Mouse (Mus musculus): ENCODE data around the gene Fcgrt. TPM values are rescaled to one million over a fixed set of nuclear protein-coding genes. Genes with fewer than 3 reads are reported as not detected.

The Fcgrt gene
- polyA plus RNA-seq, 1 experiment from 2014 or later: 28.1 TPM

- ATAC-seq (ENCODE audit: insufficient number of reproducible peaks, low FRiP score): no peak
- no peak overlapping the region for H3K4me3 ChIP-seq
- peaks cover 7% of the 10 kb centered on the region; the same call in 1 of the 2 replicates for H3K36me3 ChIP-seq
- 58% methylated on average over 7 of the region's 7 CpGs for WGBS
- H3K4me1 ChIP-seq (replicated peaks): peaks cover 31% of the 10 kb centered on the region
- H3K27me3 ChIP-seq (replicated peaks): no peaks in the 10 kb centered on the region
- H3K9ac ChIP-seq: no peak overlapping the region
- H3K4me2 ChIP-seq: no peak overlapping the region
- peak overlapping the region; percentile 29; the same call in 1 of the 2 replicates for H3K27ac ChIP-seq (ENCODE audit: poor library complexity, severe bottlenecking)
- no peaks in the 10 kb centered on the region for H3K9me3 ChIP-seq (replicated peaks)
These were observed 9.5 kb downstream of the Fcgrt start for GRCm38 (mm10) chr7:45094121-45094520.

GRCm38 (mm10) chr7:45093516-45093905, 10.1 kb downstream of the Fcgrt start:
- H3K9me3 ChIP-seq (replicated peaks): no peaks in the 10 kb centered on the region
- no peak overlapping the region for H3K4me3 ChIP-seq
- H3K4me1 ChIP-seq (replicated peaks): peaks cover 31% of the 10 kb centered on the region
- no peak overlapping the region for H3K9ac ChIP-seq
- 39% methylated on average over 18 of the region's 18 CpGs for WGBS
- no peaks in the 10 kb centered on the region for H3K27me3 ChIP-seq (replicated peaks)
- no peak overlapping the region; the same call in 1 of the 2 replicates for H3K4me2 ChIP-seq
- ATAC-seq (ENCODE audit: insufficient number of reproducible peaks, low FRiP score): no peak
- peak overlapping the region; percentile 29; the same call in 1 of the 2 replicates for H3K27ac ChIP-seq (ENCODE audit: poor library complexity, severe bottlenecking)
- peaks cover 11% of the 10 kb centered on the region for H3K36me3 ChIP-seq

- H3K27me3 ChIP-seq (replicated peaks): no peaks in the 10 kb centered on the region
- peaks cover 31% of the 10 kb centered on the region for H3K4me1 ChIP-seq (replicated peaks)
- WGBS: 56% methylated on average over 12 of the region's 12 CpGs
- H3K27ac ChIP-seq (ENCODE audit: poor library complexity, severe bottlenecking): no peak overlapping the region
- ATAC-seq (ENCODE audit: insufficient number of reproducible peaks, low FRiP score): no peak
- H3K36me3 ChIP-seq: peaks cover 16% of the 10 kb centered on the region
- H3K9ac ChIP-seq: no peak overlapping the region
- H3K9me3 ChIP-seq (replicated peaks): no peaks in the 10 kb centered on the region
- H3K4me3 ChIP-seq: no peak overlapping the region
- no peak overlapping the region; the same call in 1 of the 2 replicates for H3K4me2 ChIP-seq
These were observed 10.7 kb downstream of the Fcgrt start for GRCm38 (mm10) chr7:45092828-45093515.

GRCm38 (mm10) chr7:45092048-45092447, 11.6 kb downstream of the Fcgrt start, which contains the start of gene Rcn3:
TSS of gene Rcn3 (minus strand) at chr7:45092221.
- Histone ChIP-seq H3K4me1 (replicated peaks) (peaks cover 24% of the 10 kb centered on the region), H3K9me3 (replicated peaks) (no peaks in the 10 kb centered on the region), H3K4me2 (peak within 1 kb of the TSS; percentile 83), H3K9ac (peak within 1 kb of the TSS; percentile 78), H3K27me3 (replicated peaks) (no peaks in the 10 kb centered on the region), H3K36me3 (peaks cover 26% of the 10 kb centered on the region), H3K27ac (ENCODE audit: poor library complexity, severe bottlenecking) (peak within 1 kb of the TSS; percentile 82), H3K4me3 (peak within 1 kb of the TSS; percentile 57)
- peak; percentile 92 for ATAC-seq (ENCODE audit: insufficient number of reproducible peaks, low FRiP score)
- WGBS: 0% methylated on average over 16 of the region's 16 CpGs

- Histone ChIP-seq H3K27me3 (replicated peaks) (no peaks in the 10 kb centered on the region), H3K36me3 (peaks cover 31% of the 10 kb centered on the region), H3K4me1 (replicated peaks) (peaks cover 24% of the 10 kb centered on the region), H3K27ac (ENCODE audit: poor library complexity, severe bottlenecking) (peak overlapping the region; percentile 82), H3K4me3 (peak overlapping the region; percentile 57), H3K4me2 (peak overlapping the region; percentile 83), H3K9me3 (replicated peaks) (no peaks in the 10 kb centered on the region), H3K9ac (peak overlapping the region; percentile 78)
- ATAC-seq (ENCODE audit: insufficient number of reproducible peaks, low FRiP score): peak; percentile 56
- 9% methylated on average over 35 of the region's 35 CpGs for WGBS
These were observed 12.4 kb downstream of the Fcgrt start for GRCm38 (mm10) chr7:45091001-45091990.

- ATAC-seq (ENCODE audit: insufficient number of reproducible peaks, low FRiP score): no peak
- Histone ChIP-seq H3K27me3 (replicated peaks) (no peaks in the 10 kb centered on the region), H3K36me3 (peaks cover 38% of the 10 kb centered on the region), H3K9me3 (replicated peaks) (no peaks in the 10 kb centered on the region), H3K4me3 (peak overlapping the region; percentile 57), H3K9ac (peak overlapping the region; percentile 78; the same call in 1 of the 2 replicates), H3K4me1 (replicated peaks) (peaks cover 24% of the 10 kb centered on the region), H3K4me2 (peak overlapping the region; percentile 83), H3K27ac (ENCODE audit: poor library complexity, severe bottlenecking) (no peak overlapping the region)
- WGBS: 78% methylated on average over 13 of the region's 13 CpGs
These were observed 13.2 kb downstream of the Fcgrt start for GRCm38 (mm10) chr7:45090251-45090977.

GRCm38 (mm10) chr7:45088597-45088996, 15.1 kb downstream of the Fcgrt start:
- Histone ChIP-seq H3K4me1 (replicated peaks) (peaks cover 22% of the 10 kb centered on the region), H3K27me3 (replicated peaks) (no peaks in the 10 kb centered on the region), H3K36me3 (peaks cover 56% of the 10 kb centered on the region), H3K4me2 (no peak overlapping the region), H3K9me3 (replicated peaks) (no peaks in the 10 kb centered on the region), H3K27ac (ENCODE audit: poor library complexity, severe bottlenecking) (no peak overlapping the region), H3K9ac (no peak overlapping the region), H3K4me3 (no peak overlapping the region)
- WGBS: 90% methylated on average over 17 of the region's 17 CpGs
- ATAC-seq (ENCODE audit: insufficient number of reproducible peaks, low FRiP score): no peak

GRCm38 (mm10) chr7:45086084-45086483, 17.6 kb downstream of the Fcgrt start:
- no peak overlapping the region for H3K27ac ChIP-seq (ENCODE audit: poor library complexity, severe bottlenecking)
- H3K27me3 ChIP-seq (replicated peaks): no peaks in the 10 kb centered on the region
- no peak overlapping the region for H3K4me3 ChIP-seq
- 79% methylated on average over 4 of the region's 4 CpGs for WGBS
- peaks cover under 1% of the 10 kb centered on the region; the same call in 1 of the 2 replicates for H3K9me3 ChIP-seq (replicated peaks)
- H3K4me2 ChIP-seq: no peak overlapping the region
- no peak overlapping the region for H3K9ac ChIP-seq
- peaks cover 16% of the 10 kb centered on the region for H3K4me1 ChIP-seq (replicated peaks)
- H3K36me3 ChIP-seq: peaks cover 72% of the 10 kb centered on the region
- no peak for ATAC-seq (ENCODE audit: insufficient number of reproducible peaks, low FRiP score)

GRCm38 (mm10) chr7:45083300-45083890, 20.3 kb downstream of the Fcgrt start:
- peaks cover 66% of the 10 kb centered on the region for H3K36me3 ChIP-seq
- WGBS: 83% methylated on average over 22 of the region's 22 CpGs
- H3K27ac ChIP-seq (ENCODE audit: poor library complexity, severe bottlenecking): no peak overlapping the region

More at GRCm38 (mm10) chr7:45083300-45083890, 20.3 kb downstream of the Fcgrt start:
- ATAC-seq (ENCODE audit: insufficient number of reproducible peaks, low FRiP score): no peak
- H3K9me3 ChIP-seq (replicated peaks): peaks cover 4% of the 10 kb centered on the region; the same call in 1 of the 2 replicates
- no peak overlapping the region for H3K4me3 ChIP-seq
- peaks cover 11% of the 10 kb centered on the region; the same call in 1 of the 2 replicates for H3K4me1 ChIP-seq (replicated peaks)
- no peaks in the 10 kb centered on the region for H3K27me3 ChIP-seq (replicated peaks)
- no peak overlapping the region for H3K9ac ChIP-seq
- no peak overlapping the region for H3K4me2 ChIP-seq

All from heart, embryonic 12.5 days (tissue).